Mouse (Mus musculus): ENCODE results near the gene Gja3.

DNA sequence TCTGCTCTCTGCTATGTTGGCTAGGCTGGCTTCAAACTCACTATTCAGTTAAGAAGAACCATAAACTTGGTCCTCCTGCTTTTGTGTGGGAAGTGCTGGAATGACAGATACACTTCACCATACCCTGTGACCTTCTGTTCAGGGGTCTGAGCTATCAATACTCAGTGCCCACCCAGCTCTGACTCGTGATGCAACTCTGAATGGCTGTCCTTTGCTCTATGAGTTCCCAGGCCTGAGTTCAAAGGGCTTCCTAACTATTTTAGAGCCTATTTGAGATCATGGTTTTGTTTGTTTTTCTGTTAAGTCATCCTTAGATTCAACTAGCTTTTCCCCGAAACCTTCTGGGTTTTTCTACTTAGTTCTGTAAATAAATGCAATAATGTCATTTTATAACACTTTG is 32.1 kb upstream of the Gja3 start:
- TF ChIP-seq POLR2A (IDR thresholded peaks at IDR 0.05; ENCODE audit: borderline replicate concordance, insufficient read depth, low read length) (no peak), CTCF (IDR thresholded peaks at IDR 0.05; ENCODE audit: borderline replicate concordance, insufficient read depth, low read depth, low read length) (no peak)
